ENCODE assay signal across 8 mouse cellular contexts in genomic region chr16:17617922-17618565, GRCm38 (mm10). TPM values are rescaled to one million over a fixed set of nuclear protein-coding genes. Genes with fewer than 3 reads are reported as not detected.
DNase-seq lines count a peak whose midpoint lies in the region; ATAC-seq and TF ChIP-seq lines count a peak whose summit lies in the region.

No protein-coding gene starts in this region.

- peak overlapping the region; percentile 14 for H3K4me2 ChIP-seq in heart, embryonic 12.5 days

- ATAC-seq in heart, embryonic 12.5 days (ENCODE audit: insufficient number of reproducible peaks, low FRiP score) = 0 out of 2 replicates have a peak, but pooled peaks have one; percentile 41

- intact Hi-C loops in heart, postnatal 25 days (cut with DNase I) = no loop called here

- H3K9ac ChIP-seq in heart, embryonic 12.5 days = no peak overlapping the region

- H3K9me3 ChIP-seq in heart, embryonic 12.5 days (replicated peaks) = no peaks in the 10 kb centered on the region

- peak; percentile 64; the same call in 1 of the 2 replicates for TF ChIP-seq CTCF in spleen, adult 2 months (IDR thresholded peaks at IDR 0.05; ENCODE audit: extremely low read depth, insufficient read depth, insufficient read length, insufficient replicate concordance)

- peaks cover 9% of the 10 kb centered on the region for H3K4me1 ChIP-seq in heart, embryonic 12.5 days (replicated peaks)
- H3K4me1 ChIP-seq in spleen, adult 2 months (ENCODE audit: control insufficient read depth, insufficient read depth, insufficient read length) = no peaks in the 10 kb centered on the region; the same call in 1 of the 2 replicates

- H3K4me3 ChIP-seq in heart, embryonic 12.5 days = no peak overlapping the region
- H3K4me3 ChIP-seq in spleen, adult 2 months (ENCODE audit: extremely low read depth, insufficient read depth, insufficient read length) = no peak overlapping the region

- no peak for TF ChIP-seq POLR2A in spleen, adult 2 months (IDR thresholded peaks at IDR 0.05; ENCODE audit: low read depth, low read length)

- H3K36me3 ChIP-seq in heart, embryonic 12.5 days = peaks cover 16% of the 10 kb centered on the region
- H3K36me3 ChIP-seq in spleen, adult 2 months (ENCODE audit: control insufficient read depth, insufficient read depth, low read length) = no peaks in the 10 kb centered on the region

- 12% methylated on average over 13 of the region's 13 CpGs for WGBS in heart, embryonic 12.5 days
- WGBS in spleen, adult 2 months = 26% methylated on average over 13 of the region's 13 CpGs

- H3K27ac ChIP-seq in heart, embryonic 12.5 days (ENCODE audit: poor library complexity, severe bottlenecking) = no peak overlapping the region
- no peak overlapping the region for H3K27ac ChIP-seq in spleen, adult 2 months (ENCODE audit: insufficient read depth, low read length)

- peak; percentile 30 to 34 for DNase-seq in heart, adult 18-20 months
- DNase-seq in heart, postnatal 25 days (ENCODE audit: low spot score) = no peak
- DNase-seq in T-cell, adult 2 months (ENCODE audit: low spot score) = peak; percentile 35
- DNase-seq in embryo, embryonic 10 days (ENCODE audit: low spot score) = peak; percentile 76
- DNase-seq in kidney, postnatal 36 days = peak; percentile 50 to 82
- DNase-seq in lung, postnatal 14 days = peak; percentile 48
- DNase-seq in spleen, adult 2 months (ENCODE audit: low read depth in 1 of 2, low spot score in 2 of 2) = peak in 1 of 2 experiments; percentile 39

- H3K27me3 ChIP-seq in heart, embryonic 12.5 days (replicated peaks) = peaks cover 6% of the 10 kb centered on the region; the same call in 1 of the 2 replicates
- H3K27me3 ChIP-seq in spleen, adult 2 months (ENCODE audit: control insufficient read depth, insufficient read depth, low read length) = no peaks in the 10 kb centered on the region

RNA-seq across cellular contexts. Expression of gene Smpd4, which starts 1.1 kb away (rescaled TPM):
- 10 to 100 TPM; 18.9 to 20.6 TPM for total RNA-seq in heart, adult 18-20 months (2021)
- total RNA-seq in heart, postnatal 25 days (2021) = 10 to 100 TPM; 18.3 to 20.7 TPM
- 30.3 and 31.4 TPM in 2 replicates for polyA plus RNA-seq in heart, embryonic 12.5 days (2016; fragmentation: Nextera tagmentation; extraction: Ambion mirVana)
- polyA plus RNA-seq in spleen, adult 2 months (2012; rRNA removed) = 42.5 and 44.6 TPM in 2 replicates

RNA-seq across cellular contexts. Expression of gene Ccdc74a, which starts 28.2 kb away (rescaled TPM):
- total RNA-seq in heart, adult 18-20 months (2021) = under 1 TPM; 0.35 to 0.57 TPM
- under 1 TPM in 1 of 2 experiments, not detected in 1; 0.36 TPM for total RNA-seq in heart, postnatal 25 days (2021)
- polyA plus RNA-seq in heart, embryonic 12.5 days (2016; fragmentation: Nextera tagmentation; extraction: Ambion mirVana) = 4.4 and 5.5 TPM in 2 replicates
- polyA plus RNA-seq in spleen, adult 2 months (2012; rRNA removed) = 1.0 and 1.4 TPM in 2 replicates

RNA-seq across cellular contexts. Expression of gene Slc7a4, which starts 35.0 kb away (rescaled TPM):
- 1 to 10 TPM; 4.2 to 4.3 TPM for total RNA-seq in heart, adult 18-20 months (2021)
- total RNA-seq in heart, postnatal 25 days (2021) = 1 to 10 TPM; 1.4 to 2.3 TPM
- 9.2 and 10.9 TPM in 2 replicates for polyA plus RNA-seq in heart, embryonic 12.5 days (2016; fragmentation: Nextera tagmentation; extraction: Ambion mirVana)
- 4.3 and 5.1 TPM in 2 replicates for polyA plus RNA-seq in spleen, adult 2 months (2012; rRNA removed)

RNA-seq across cellular contexts. Expression of gene P2rx6, which starts 56.4 kb away (rescaled TPM):
- 1 to 10 TPM; 1.8 TPM for total RNA-seq in heart, adult 18-20 months (2021)
- under 1 TPM; 0.50 to 0.83 TPM for total RNA-seq in heart, postnatal 25 days (2021)
- 0.86 and 1.2 TPM in 2 replicates for polyA plus RNA-seq in heart, embryonic 12.5 days (2016; fragmentation: Nextera tagmentation; extraction: Ambion mirVana)
- 0.15 and 0.33 TPM in 2 replicates for polyA plus RNA-seq in spleen, adult 2 months (2012; rRNA removed)

RNA-seq across cellular contexts. Expression of gene Lrrc74b, which starts 57.0 kb away (rescaled TPM):
- total RNA-seq in heart, adult 18-20 months (2021) = not detected
- total RNA-seq in heart, postnatal 25 days (2021) = under 1 TPM in 1 of 2 experiments, not detected in 1; 0.17 TPM
- 0.09 and 0.23 TPM in 2 replicates for polyA plus RNA-seq in heart, embryonic 12.5 days (2016; fragmentation: Nextera tagmentation; extraction: Ambion mirVana)
- not detected in 2 replicates for polyA plus RNA-seq in spleen, adult 2 months (2012; rRNA removed)
